Mouse (Mus musculus): ENCODE measurements at regions not wholly inside any gene's neighbourhood (a gene's known extent, or its start where the extent isn't known, plus 50 kb on each side); places are given as distances from the start of the nearest gene placed in this dataset.

DNA sequence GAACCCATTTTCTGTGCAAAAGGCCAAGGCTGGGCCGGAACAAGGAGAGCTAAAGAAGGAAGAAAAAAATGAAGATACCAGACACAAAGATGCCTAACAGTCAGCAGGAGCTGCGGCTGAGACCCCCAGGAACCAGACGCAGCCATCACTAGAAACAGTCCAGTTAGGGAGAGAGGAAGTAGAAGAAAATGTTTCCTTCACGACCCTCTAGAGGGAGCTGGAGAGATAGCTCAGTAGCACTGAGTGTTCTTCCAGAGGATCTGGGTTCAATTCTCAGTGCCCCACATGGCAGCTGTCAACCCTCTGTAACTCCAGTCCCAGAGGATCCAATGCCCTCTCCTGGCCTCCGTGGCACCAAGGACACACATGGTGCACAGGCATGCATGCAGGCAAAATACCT lies 113.7 kb upstream of the Rpl38 start:
- in situ Hi-C loops (cut with MboI; ENCODE audit: low pct_unique_long_range_greater_than_20kb in 1 of 2, low sequenced_read_pairs in 2 of 2, unreplicated experiment in 1 of 2) = no loop called here

DNA sequence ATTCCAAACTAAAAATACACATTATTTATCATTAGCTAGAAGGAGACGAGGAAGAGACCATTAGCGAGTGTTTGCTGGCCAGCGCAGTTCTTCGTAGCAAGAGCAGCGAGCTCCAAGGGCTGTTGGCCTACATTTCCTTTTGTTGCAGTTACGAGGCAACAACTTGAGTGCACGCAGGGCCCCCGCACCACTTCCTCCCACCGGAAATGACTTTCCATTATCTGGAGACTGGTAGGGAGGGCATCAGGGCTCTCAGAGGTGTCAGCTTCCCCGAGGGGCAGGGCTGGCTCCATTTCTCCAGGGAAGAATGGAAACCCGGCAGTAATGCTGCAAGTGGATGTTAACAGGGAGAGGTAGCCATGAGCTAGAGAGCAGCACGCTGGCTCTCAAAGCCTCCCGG lies 114.3 kb upstream of the Rpl38 start:
- in situ Hi-C loops (cut with MboI; ENCODE audit: low pct_unique_long_range_greater_than_20kb in 1 of 2, low sequenced_read_pairs in 2 of 2, unreplicated experiment in 1 of 2) = no loop called here

GRCm38 (mm10) chr11:114552176-114552575 lies 116.1 kb upstream of the Rpl38 start:
- in situ Hi-C loops (cut with MboI; ENCODE audit: low pct_unique_long_range_greater_than_20kb in 1 of 2, low sequenced_read_pairs in 2 of 2, unreplicated experiment in 1 of 2) = no loop called here

DNA sequence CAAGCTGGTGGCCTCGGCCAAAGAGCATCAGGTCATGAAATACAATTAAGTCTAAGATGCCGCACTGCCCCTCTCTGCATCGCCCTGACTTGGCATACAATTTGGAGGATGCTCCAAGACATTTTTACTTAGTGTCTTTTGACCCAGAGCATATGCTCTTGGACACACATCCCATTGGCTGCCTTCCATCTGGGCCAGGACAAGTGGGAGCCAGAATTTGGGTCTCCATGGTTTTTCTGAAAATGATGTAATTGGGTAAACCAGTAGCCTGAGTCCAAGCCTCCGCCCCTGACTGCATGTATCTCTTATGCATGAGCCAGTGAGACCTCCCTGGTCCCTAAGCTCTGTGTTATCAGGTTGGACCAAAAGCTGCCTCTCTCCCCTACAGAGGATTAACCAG lies 117.1 kb upstream of the Rpl38 start:
- in situ Hi-C loops (cut with MboI; ENCODE audit: low pct_unique_long_range_greater_than_20kb in 1 of 2, low sequenced_read_pairs in 2 of 2, unreplicated experiment in 1 of 2) = no loop called here

DNA sequence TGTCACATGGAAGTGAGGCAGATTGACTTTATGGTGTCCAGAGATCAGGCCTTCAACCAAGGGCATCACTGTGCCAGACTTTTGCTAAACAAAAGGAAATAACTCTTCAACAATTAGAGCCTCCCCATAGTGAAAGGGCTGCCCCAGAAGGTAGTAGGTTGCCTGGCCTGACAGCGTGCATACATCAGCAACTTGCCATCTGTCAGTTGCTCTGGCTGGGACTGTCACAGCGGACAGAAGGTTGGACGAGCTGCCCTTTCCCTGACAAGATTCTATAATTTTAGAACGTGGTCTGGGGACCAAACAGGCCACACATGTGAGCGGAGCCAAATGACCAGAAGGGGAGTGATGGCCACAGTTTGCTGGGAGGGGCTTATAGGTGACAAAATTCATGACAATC lies 119.7 kb upstream of the Rpl38 start:
- in situ Hi-C loops (cut with MboI; ENCODE audit: low pct_unique_long_range_greater_than_20kb in 1 of 2, low sequenced_read_pairs in 2 of 2, unreplicated experiment in 1 of 2) = no loop called here

DNA sequence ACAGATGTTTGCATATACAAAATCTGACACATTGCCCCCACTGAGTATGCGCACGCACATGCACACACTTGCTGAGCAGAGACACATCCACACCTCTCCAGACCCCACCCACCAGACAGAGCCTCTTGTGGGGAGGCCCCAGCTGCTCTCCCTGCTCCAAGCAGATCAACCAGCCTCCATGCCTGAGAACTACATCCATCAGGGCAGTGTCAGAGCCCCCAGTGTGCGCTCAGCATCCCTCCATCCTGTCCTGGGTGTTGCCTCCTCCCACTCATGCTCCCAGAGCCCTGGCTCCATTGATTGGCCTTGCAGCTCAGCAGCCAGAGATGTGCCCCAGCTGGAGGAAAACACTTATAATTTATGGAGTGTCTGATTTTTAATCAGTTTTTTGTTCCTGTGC lies 124.1 kb upstream of the Rpl38 start:
- in situ Hi-C loops (cut with MboI; ENCODE audit: low pct_unique_long_range_greater_than_20kb in 1 of 2, low sequenced_read_pairs in 2 of 2, unreplicated experiment in 1 of 2) = no loop called here

GRCm38 (mm10) chr11:114542167-114542566 lies 126.2 kb upstream of the Rpl38 start:
- in situ Hi-C loops (cut with MboI; ENCODE audit: low pct_unique_long_range_greater_than_20kb in 1 of 2, low sequenced_read_pairs in 2 of 2, unreplicated experiment in 1 of 2) = no loop called here

- in situ Hi-C loops (cut with MboI; ENCODE audit: low pct_unique_long_range_greater_than_20kb in 1 of 2, low sequenced_read_pairs in 2 of 2, unreplicated experiment in 1 of 2) = no loop called here
These were observed 127.8 kb upstream of the Rpl38 start for GRCm38 (mm10) chr11:114540503-114540902.

- in situ Hi-C loops (cut with MboI; ENCODE audit: low pct_unique_long_range_greater_than_20kb in 1 of 2, low sequenced_read_pairs in 2 of 2, unreplicated experiment in 1 of 2) = loop anchor here in 1 of 2 experiments (5.0 kb wide), 1 partner anchor 55 kb away; no protein-coding TSS in a partner anchor
These were observed 131.5 kb upstream of the Rpl38 start for GRCm38 (mm10) chr11:114536616-114537493.

GRCm38 (mm10) chr11:114535900-114536299 lies 132.4 kb upstream of the Rpl38 start:
- in situ Hi-C loops (cut with MboI; ENCODE audit: low pct_unique_long_range_greater_than_20kb in 1 of 2, low sequenced_read_pairs in 2 of 2, unreplicated experiment in 1 of 2) = loop anchor here in 1 of 2 experiments (5.0 kb wide), 1 partner anchor 54 kb away; no protein-coding TSS in a partner anchor

GRCm38 (mm10) chr11:114534436-114534835 lies 133.9 kb upstream of the Rpl38 start:
- in situ Hi-C loops (cut with MboI; ENCODE audit: low pct_unique_long_range_greater_than_20kb in 1 of 2, low sequenced_read_pairs in 2 of 2, unreplicated experiment in 1 of 2) = no loop called here

- in situ Hi-C loops (cut with MboI; ENCODE audit: low pct_unique_long_range_greater_than_20kb in 1 of 2, low sequenced_read_pairs in 2 of 2, unreplicated experiment in 1 of 2) = no loop called here
These were observed 137.0 kb upstream of the Rpl38 start for GRCm38 (mm10) chr11:114531241-114531765.

DNA sequence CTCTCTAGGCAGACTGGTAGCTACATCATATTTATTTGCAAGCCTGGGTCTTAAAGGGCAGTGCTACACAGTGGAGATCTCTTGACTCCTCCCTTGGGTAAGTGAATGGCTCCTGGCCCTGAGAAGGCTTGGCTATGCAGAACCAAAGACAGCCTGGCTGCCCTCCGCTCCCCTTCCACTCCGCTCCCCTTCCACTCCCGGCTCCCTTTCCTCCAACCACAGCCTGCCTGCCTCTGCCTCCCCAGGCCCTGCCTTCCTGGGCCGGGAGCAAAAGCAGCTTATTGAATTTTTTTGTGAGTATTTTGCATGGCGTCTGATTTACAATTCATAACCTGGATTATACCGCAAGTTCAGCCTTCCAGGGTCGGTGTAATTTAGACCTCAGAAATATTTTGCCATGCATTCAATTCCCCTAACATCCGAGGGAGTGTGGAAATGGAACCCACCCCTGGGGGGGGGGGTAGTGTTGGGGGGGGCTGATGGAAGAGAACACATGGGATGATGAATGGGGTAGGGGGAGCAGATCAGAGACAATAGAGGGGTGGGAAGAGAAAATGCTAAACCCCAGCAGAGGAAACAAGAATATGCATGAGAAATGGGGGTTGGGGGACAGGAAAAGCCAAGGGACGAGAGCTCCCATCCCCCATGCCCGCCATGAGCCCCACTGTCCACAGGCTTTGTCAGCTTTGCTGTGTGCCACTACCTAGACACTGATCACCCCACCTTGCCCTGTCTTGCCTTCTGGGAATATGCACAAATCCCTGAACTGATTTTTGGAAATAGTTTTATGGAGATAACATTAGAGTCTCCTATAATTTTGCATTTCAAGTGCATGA lies 139.2 kb upstream of the Rpl38 start:
- in situ Hi-C loops (cut with MboI; ENCODE audit: low pct_unique_long_range_greater_than_20kb in 1 of 2, low sequenced_read_pairs in 2 of 2, unreplicated experiment in 1 of 2) = loop anchor here in 1 of 2 experiments (10.0 kb wide), 1 partner anchor 106 kb away; no protein-coding TSS in a partner anchor

DNA sequence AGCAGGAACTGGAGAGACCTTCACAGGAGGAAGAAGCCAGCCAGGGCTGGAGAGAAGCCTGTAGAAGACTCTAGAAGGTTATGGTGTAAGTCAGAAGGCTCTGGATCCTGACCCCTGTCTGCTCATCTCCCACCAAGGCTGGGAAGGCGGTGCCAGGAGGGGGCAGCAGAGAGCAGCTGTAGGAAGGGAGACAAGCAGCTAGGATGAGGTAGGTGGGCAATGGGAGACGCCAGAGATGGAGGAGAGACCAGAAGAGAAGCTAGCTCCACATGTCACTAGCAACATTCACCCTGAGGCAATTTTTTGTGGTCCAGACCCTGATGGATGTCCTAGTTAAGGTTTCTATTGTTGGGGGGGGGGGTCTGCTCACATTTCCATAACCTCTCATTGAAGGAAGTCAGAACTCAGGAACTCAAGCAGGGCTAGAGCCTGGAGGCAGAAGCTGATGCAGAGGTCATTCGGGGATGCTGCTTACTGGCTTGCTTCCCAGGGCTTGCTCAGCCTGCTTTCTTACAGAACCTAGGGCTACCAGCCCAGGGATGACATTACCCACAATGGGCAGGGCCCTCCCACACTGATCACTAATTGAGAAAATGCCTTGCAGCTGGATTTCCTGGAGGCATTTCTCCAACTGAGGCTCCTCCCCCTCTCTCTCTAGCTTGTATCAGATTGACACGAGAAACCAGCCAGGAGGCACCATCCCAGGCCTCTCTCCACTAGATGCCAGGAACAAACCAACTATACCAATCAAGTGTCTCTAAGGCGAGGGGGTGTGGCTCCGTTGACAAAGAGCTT lies 144.7 kb upstream of the Rpl38 start:
- in situ Hi-C loops (cut with MboI; ENCODE audit: low pct_unique_long_range_greater_than_20kb in 1 of 2, low sequenced_read_pairs in 2 of 2, unreplicated experiment in 1 of 2) = loop anchor here in 1 of 2 experiments (10.0 kb wide), 1 partner anchor 111 kb away; no protein-coding TSS in a partner anchor

GRCm38 (mm10) chr11:114515278-114515677 lies 153.0 kb upstream of the Rpl38 start:
- in situ Hi-C loops (cut with MboI; ENCODE audit: low pct_unique_long_range_greater_than_20kb in 1 of 2, low sequenced_read_pairs in 2 of 2, unreplicated experiment in 1 of 2) = no loop called here

- in situ Hi-C loops (cut with MboI; ENCODE audit: low pct_unique_long_range_greater_than_20kb in 1 of 2, low sequenced_read_pairs in 2 of 2, unreplicated experiment in 1 of 2) = no loop called here
These were observed 154.2 kb upstream of the Rpl38 start for GRCm38 (mm10) chr11:114514126-114514525.

- in situ Hi-C loops (cut with MboI; ENCODE audit: low pct_unique_long_range_greater_than_20kb in 1 of 2, low sequenced_read_pairs in 2 of 2, unreplicated experiment in 1 of 2) = no loop called here
These were observed 154.9 kb upstream of the Rpl38 start for GRCm38 (mm10) chr11:114513446-114513845.

DNA sequence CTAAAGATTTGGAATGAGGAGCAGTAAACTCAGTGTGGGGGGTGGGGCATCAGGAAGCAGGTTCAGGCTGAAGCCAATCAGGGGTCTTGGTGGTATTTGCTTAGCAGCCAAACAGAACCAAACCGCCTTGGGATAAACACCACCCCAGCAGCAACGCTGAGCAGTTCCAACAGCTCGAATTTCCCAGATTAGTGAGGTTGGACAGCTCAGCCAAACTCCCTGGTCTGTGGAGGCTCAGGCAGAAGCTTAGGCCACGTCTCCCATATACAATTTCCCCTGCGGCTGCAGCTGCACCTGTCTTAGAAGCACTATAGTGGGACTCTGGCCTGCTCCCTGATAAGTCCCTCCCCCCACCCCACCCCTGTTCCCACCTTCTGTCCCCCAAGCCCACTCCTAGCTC lies 156.3 kb upstream of the Rpl38 start:
- in situ Hi-C loops (cut with MboI; ENCODE audit: low pct_unique_long_range_greater_than_20kb in 1 of 2, low sequenced_read_pairs in 2 of 2, unreplicated experiment in 1 of 2) = no loop called here
